Mouse (Mus musculus) intestine, postnatal 0 days (tissue): ENCODE measurements around the gene Ripor3. TPM values are rescaled to one million over a fixed set of nuclear protein-coding genes. Genes with fewer than 3 reads are reported as not detected.

ENCODE experiments used
- ATAC-seq: fragments of 200-750 bp; cut with Nextera tagmentation; 2 replicates; pipeline ENCODE4 v1.8.0; 2017; ENCODE audit warnings: mild to moderate bottlenecking, moderate TSS enrichment, moderate library complexity
- H3K27ac ChIP-seq: fragments of 300-500 bp; sonication (generic); 2 replicates; pipeline ENCODE4 v1.5.1; 2014; ENCODE audit warnings: mild to moderate bottlenecking, low read depth, low read length, moderate library complexity
- H3K27me3 ChIP-seq: fragments of 300-500 bp; sonication (generic); replicated peaks from 2 replicates; pipeline ENCODE4 v1.6.1; 2014; ENCODE audit warnings: low read length, mixed read lengths; ENCODE audit not compliant: control insufficient read depth, insufficient read depth
- H3K36me3 ChIP-seq: fragments of 300-500 bp; sonication (generic); 2 replicates; pipeline ENCODE4 v1.6.1; 2014; ENCODE audit warnings: mild to moderate bottlenecking, moderate library complexity; ENCODE audit not compliant: control insufficient read depth, insufficient read depth
- H3K4me1 ChIP-seq: fragments of 300-500 bp; sonication (generic); replicated peaks from 2 replicates; pipeline ENCODE4 v1.6.1; 2014; ENCODE audit warnings: antibody characterized with exemption, low read length, mixed read lengths; ENCODE audit not compliant: control insufficient read depth, insufficient read depth
- H3K4me2 ChIP-seq: fragments of 300-500 bp; sonication (generic); replicated peaks from 2 replicates; pipeline ENCODE4 v1.6.1; 2014; ENCODE audit warnings: low read depth, mild to moderate bottlenecking, moderate library complexity
- H3K4me3 ChIP-seq: fragments of 300-500 bp; sonication (generic); 2 replicates; pipeline ENCODE4 v1.5.1; 2014; ENCODE audit warnings: low read depth, low read length
- H3K9ac ChIP-seq: fragments of 300-500 bp; sonication (generic); 2 replicates; pipeline ENCODE4 v1.6.1; 2014; ENCODE audit warnings: mild to moderate bottlenecking, low read depth, low read length
- H3K9me3 ChIP-seq: fragments of 300-500 bp; sonication (generic); 2 replicates; pipeline ENCODE4 v1.6.1; 2016; ENCODE audit warnings: mixed run types; ENCODE audit not compliant: control insufficient read depth
- CTCF ChIP-seq: sonication (generic); IDR thresholded peaks from 2 replicates; pipeline ENCODE4 v1.5.1; 2016; ENCODE audit warnings: low read depth, mild to moderate bottlenecking, control low read depth, antibody characterized with exemption, moderate library complexity
- WGBS: fragments of 180-500 bp; shearing (Covaris S2); extraction: QIAGEN DNeasy Blood & Tissue Kit; methylation state at CpG from one replicate; pipeline ENCODE4 v1.1.7; 2014; 5-methylcytosine and 5-hydroxymethylcytosine counted together
- polyA plus RNA-seq: library from polyadenylated mRNA; unstranded; fragments of >200 nt; fragmentation: Nextera tagmentation; extraction: Ambion mirVana; gene quantifications from 2 replicates; pipeline ENCODE4 v1.2.1, GENCODE M21; 2015

Gene Ripor3
- polyA plus RNA-seq, 1 experiment from 2014 or later = 1.5 TPM

GRCm38 (mm10) chr2:167999145-167999743 lies 11.2 kb downstream of the Ripor3 start:
- no peak for ATAC-seq
- Histone ChIP-seq H3K27me3 (no peaks in the 10 kb centered on the region), H3K9ac (no peak overlapping the region), H3K36me3 (no peaks in the 10 kb centered on the region), H3K4me2 (no peak overlapping the region), H3K4me1 (no peaks in the 10 kb centered on the region), H3K9me3 (no peaks in the 10 kb centered on the region), H3K27ac (no peak overlapping the region), H3K4me3 (no peak overlapping the region)
- 82% methylated on average over 3 of the region's 3 CpGs for WGBS
- TF ChIP-seq CTCF = peak; percentile 54

DNA sequence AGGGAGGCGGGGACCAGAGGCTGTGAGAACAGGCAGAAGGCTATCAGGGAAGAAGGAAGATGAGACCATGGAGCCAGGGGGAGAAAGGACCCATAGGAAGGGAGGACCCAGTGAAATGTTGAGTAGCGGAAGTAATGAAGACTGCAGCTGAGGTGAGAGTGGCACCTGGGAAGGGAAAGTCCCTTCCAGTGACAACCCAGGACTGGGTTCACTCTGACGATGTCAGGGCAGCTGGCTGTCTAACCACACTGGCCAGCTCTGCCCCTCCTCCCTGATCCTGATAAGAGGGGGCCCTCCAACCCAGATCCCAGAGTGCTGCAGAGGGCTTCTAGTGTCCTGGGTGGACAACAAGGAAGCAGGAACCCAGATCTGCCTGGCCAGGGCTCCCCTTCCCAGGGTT lies 12.9 kb downstream of the Ripor3 start:
- no peak overlapping the region for H3K4me3 ChIP-seq
- H3K9me3 ChIP-seq = no peaks in the 10 kb centered on the region
- H3K27ac ChIP-seq = no peak overlapping the region
- H3K27me3 ChIP-seq = no peaks in the 10 kb centered on the region
- no peak overlapping the region for H3K9ac ChIP-seq
- no peaks in the 10 kb centered on the region for H3K36me3 ChIP-seq
- no peaks in the 10 kb centered on the region for H3K4me1 ChIP-seq
- peak; percentile 52 for ATAC-seq
- WGBS = 59% methylated on average over 3 of the region's 3 CpGs
- no peak for TF ChIP-seq CTCF
- no peak overlapping the region for H3K4me2 ChIP-seq

DNA sequence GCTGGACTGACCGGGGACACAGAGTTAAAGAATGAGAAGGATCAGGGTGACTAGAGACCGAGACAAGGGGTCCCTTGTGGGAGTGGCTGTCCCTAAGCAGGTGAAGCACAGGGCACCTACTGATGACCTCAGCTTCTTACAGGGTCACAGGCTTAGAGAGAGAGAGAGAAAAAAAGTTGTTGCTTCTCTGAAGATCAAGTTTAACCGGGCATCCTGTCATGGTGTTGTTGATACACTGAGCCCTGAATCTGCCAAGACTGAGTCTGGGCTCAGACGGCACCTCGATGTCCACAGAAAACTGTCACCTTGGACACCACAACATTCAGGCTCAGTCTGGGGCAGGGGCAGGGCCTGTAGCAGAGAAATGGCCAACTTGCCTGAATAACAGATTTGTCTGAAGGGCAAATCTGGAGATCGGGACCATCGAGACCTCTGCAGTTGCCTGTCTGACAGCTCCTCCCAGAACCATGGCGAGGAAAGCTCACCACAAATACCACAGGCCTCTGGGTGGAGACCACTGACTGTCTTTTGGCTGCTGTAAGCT lies 13.7 kb downstream of the Ripor3 start:
- no peaks in the 10 kb centered on the region for H3K9me3 ChIP-seq
- no peak overlapping the region for H3K27ac ChIP-seq
- H3K36me3 ChIP-seq = no peaks in the 10 kb centered on the region
- no peak for ATAC-seq
- no peak overlapping the region for H3K4me3 ChIP-seq
- TF ChIP-seq CTCF = no peak
- 59% methylated on average over 8 of the region's 8 CpGs for WGBS
- H3K4me1 ChIP-seq = no peaks in the 10 kb centered on the region
- H3K9ac ChIP-seq = no peak overlapping the region
- H3K4me2 ChIP-seq = no peak overlapping the region
- no peaks in the 10 kb centered on the region for H3K27me3 ChIP-seq

GRCm38 (mm10) chr2:167995870-167996635 lies 14.4 kb downstream of the Ripor3 start:
- Histone ChIP-seq H3K4me1 (no peaks in the 10 kb centered on the region), H3K9me3 (no peaks in the 10 kb centered on the region), H3K36me3 (no peaks in the 10 kb centered on the region), H3K4me3 (no peak overlapping the region), H3K4me2 (no peak overlapping the region), H3K27me3 (no peaks in the 10 kb centered on the region), H3K27ac (no peak overlapping the region), H3K9ac (no peak overlapping the region)
- ATAC-seq = no peak
- TF ChIP-seq CTCF = no peak
- 62% methylated on average over 19 of the region's 19 CpGs for WGBS

DNA sequence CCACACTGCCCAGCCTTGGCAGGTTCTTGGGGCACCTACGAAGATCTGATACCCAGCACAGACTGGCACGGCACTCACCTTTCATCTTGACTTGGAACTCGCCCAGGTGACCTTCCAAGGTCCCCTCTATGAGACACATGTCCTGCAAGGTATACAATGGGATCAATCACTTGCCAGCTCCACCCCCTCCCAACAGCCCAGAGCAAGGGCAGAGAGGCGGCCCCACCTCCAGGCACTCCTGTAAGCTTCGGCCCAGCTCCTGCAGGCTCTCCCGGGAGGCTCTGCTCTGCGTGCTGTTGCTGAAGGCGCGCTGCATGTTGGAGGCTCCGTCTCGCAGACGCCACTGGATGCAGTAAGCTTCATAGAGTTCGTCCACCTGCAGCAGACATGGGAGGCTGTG lies 17.2 kb downstream of the Ripor3 start:
- no peak overlapping the region for H3K27ac ChIP-seq
- no peaks in the 10 kb centered on the region for H3K9me3 ChIP-seq
- H3K27me3 ChIP-seq = no peaks in the 10 kb centered on the region
- WGBS = 49% methylated on average over 13 of the region's 13 CpGs
- ATAC-seq = no peak
- H3K9ac ChIP-seq = no peak overlapping the region
- no peak overlapping the region for H3K4me3 ChIP-seq
- 0 out of 2 replicates have a peak, but pooled peaks cover 1% of the 10 kb centered on the region for H3K4me1 ChIP-seq
- no peak for TF ChIP-seq CTCF
- no peaks in the 10 kb centered on the region for H3K36me3 ChIP-seq
- no peak overlapping the region for H3K4me2 ChIP-seq

DNA sequence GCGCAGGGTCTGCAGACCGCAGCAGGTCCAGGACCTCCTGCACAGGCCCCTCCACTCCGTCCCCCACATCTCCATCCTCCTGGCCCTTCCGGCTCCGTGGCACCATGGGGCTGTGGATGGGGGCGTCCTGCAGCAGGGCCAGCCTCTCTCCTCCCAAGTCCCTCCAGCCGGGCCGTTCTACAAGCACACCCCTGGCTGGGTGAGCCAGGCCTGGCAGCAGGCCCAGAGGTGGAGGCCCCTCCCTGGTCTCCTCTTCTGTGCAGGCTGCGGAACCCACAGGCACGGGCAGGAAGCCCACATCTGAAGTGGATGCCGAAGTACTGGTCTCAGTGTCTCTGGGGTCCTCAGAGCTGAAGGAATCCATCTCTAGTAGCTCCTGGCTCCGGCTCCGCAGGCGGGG lies 21.1 kb downstream of the Ripor3 start:
- Histone ChIP-seq H3K4me3 (no peak overlapping the region), H3K4me2 (no peak overlapping the region)
- no peak for ATAC-seq

More for the DNA sequence above, 21.1 kb downstream of the Ripor3 start:
- WGBS = 62% methylated on average over 14 of the region's 14 CpGs
- no peak for TF ChIP-seq CTCF
- Histone ChIP-seq H3K9ac (no peak overlapping the region), H3K9me3 (no peaks in the 10 kb centered on the region), H3K27me3 (no peaks in the 10 kb centered on the region), H3K36me3 (no peaks in the 10 kb centered on the region; the same call in 1 of the 2 replicates), H3K4me1 (0 out of 2 replicates have a peak, but pooled peaks cover 3% of the 10 kb centered on the region), H3K27ac (no peak overlapping the region)
